Mouse (Mus musculus): ENCODE results near the gene Wdr25.

Wdr25 gene

GRCm38 (mm10) chr12:108993046-108993445 lies 99.6 kb downstream of the Wdr25 start:
- DNase-seq: no peak

- no peak for DNase-seq
These were observed 101.1 kb downstream of the Wdr25 start for GRCm38 (mm10) chr12:108994436-108995031.

- peak; percentile 16 for DNase-seq
These were observed 102.7 kb downstream of the Wdr25 start for GRCm38 (mm10) chr12:108995976-108996636.

- no peak for DNase-seq
These were observed 103.8 kb downstream of the Wdr25 start for GRCm38 (mm10) chr12:108997249-108997648.

GRCm38 (mm10) chr12:109002978-109003377 lies 109.5 kb downstream of the Wdr25 start:
- no peak for DNase-seq

- DNase-seq: no peak
These were observed 116.7 kb downstream of the Wdr25 start for GRCm38 (mm10) chr12:109010070-109010649.

GRCm38 (mm10) chr12:109022181-109022691 lies 128.8 kb downstream of the Wdr25 start:
- peak; percentile 98 for DNase-seq

- DNase-seq: no peak
These were observed 129.5 kb downstream of the Wdr25 start for GRCm38 (mm10) chr12:109022966-109023365.

- DNase-seq: peak; percentile 25
These were observed 130.3 kb downstream of the Wdr25 start for GRCm38 (mm10) chr12:109023780-109024179.

GRCm38 (mm10) chr12:109037026-109037425 lies 143.6 kb downstream of the Wdr25 start:
- DNase-seq: no peak

- peak; percentile 43 for DNase-seq
These were observed 144.9 kb downstream of the Wdr25 start for GRCm38 (mm10) chr12:109038179-109038819.

- no peak for DNase-seq
These were observed 145.9 kb downstream of the Wdr25 start for GRCm38 (mm10) chr12:109039311-109039710.

GRCm38 (mm10) chr12:109044497-109044896 lies 151.1 kb downstream of the Wdr25 start:
- no peak for DNase-seq

- no peak for DNase-seq
These were observed 152.2 kb downstream of the Wdr25 start for GRCm38 (mm10) chr12:109045581-109045980.

- DNase-seq: no peak
These were observed 156.5 kb downstream of the Wdr25 start for GRCm38 (mm10) chr12:109049949-109050348.

GRCm38 (mm10) chr12:109053020-109053806 lies 159.8 kb downstream of the Wdr25 start:
- DNase-seq: no peak

GRCm38 (mm10) chr12:109057736-109058135 lies 164.3 kb downstream of the Wdr25 start:
- no peak for DNase-seq

GRCm38 (mm10) chr12:109058660-109059059 lies 165.2 kb downstream of the Wdr25 start:
- DNase-seq: no peak

- no peak for DNase-seq
These were observed 174.2 kb downstream of the Wdr25 start for GRCm38 (mm10) chr12:109067561-109068135.

GRCm38 (mm10) chr12:109068167-109068653 lies 174.8 kb downstream of the Wdr25 start, which contains the start of gene Begain:
Gene Begain (minus strand): TSS chr12:109068217.
- DNase-seq: no peak

- no peak for DNase-seq
These were observed 175.3 kb downstream of the Wdr25 start for GRCm38 (mm10) chr12:109068738-109069137.

GRCm38 (mm10) chr12:109069751-109070150 lies 176.3 kb downstream of the Wdr25 start:
- peak; percentile 25 for DNase-seq
